Mouse (Mus musculus) bone marrow, adult 2 months (tissue): ENCODE data around the gene Cfap43.

Experiments used
- CTCF ChIP-seq: fragments of 200-500 bp; IDR thresholded peaks from 2 replicates; pipeline ENCODE4 v1.5.1; 2011; ENCODE audit warnings: low read length, control low read depth; ENCODE audit not compliant: control insufficient read depth, insufficient read depth
- POLR2A ChIP-seq: fragments of 200-500 bp; IDR thresholded peaks from 2 replicates; pipeline ENCODE4 v1.6.1; 2011; ENCODE audit warnings: low read depth, mild to moderate bottlenecking, control low read depth, low read length, borderline replicate concordance; ENCODE audit not compliant: control insufficient read depth

DNA sequence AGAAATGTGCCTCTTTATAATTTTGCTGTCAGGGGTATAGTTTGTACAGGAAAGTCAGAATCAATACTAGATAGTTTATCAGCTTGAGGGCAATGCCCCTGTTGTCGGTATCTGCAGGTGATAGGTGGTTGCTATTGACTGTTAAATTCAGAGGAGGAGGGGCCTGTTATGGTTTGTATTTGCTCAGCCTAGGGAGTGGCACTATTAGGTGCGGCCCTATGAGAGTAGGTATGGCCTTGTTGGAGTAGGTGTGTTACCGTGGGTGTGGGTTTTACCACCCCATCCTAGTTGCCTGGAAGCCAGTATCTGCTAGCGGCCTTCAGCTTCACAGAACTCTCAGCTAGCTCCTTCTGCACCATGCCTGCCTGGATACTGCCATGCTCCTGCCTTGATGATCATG lies 165.2 kb downstream of the Cfap43 start:
- TF ChIP-seq CTCF (no peak), POLR2A (no peak)
